Mouse (Mus musculus) small intestine, adult 2 months (tissue): Measurements from ENCODE around the gene Snapc3. TPM values are rescaled to one million over a fixed set of nuclear protein-coding genes. Genes with fewer than 3 reads are reported as not detected.

ENCODE experiments used
- H3K27ac ChIP-seq: fragments of 200-500 bp; 2 replicates; pipeline ENCODE4 v1.5.1; 2012; ENCODE audit warnings: low read depth, low read length, control low read depth, inconsistent platforms; ENCODE audit not compliant: insufficient read depth
- H3K27me3 ChIP-seq: fragments of 200-500 bp; 2 replicates; pipeline ENCODE4 v1.6.1; 2012; ENCODE audit warnings: mild to moderate bottlenecking, moderate library complexity, low read length, inconsistent platforms; ENCODE audit not compliant: control insufficient read depth, insufficient read depth
- H3K36me3 ChIP-seq: fragments of 200-500 bp; 2 replicates; pipeline ENCODE4 v1.6.1; 2012; ENCODE audit warnings: mild to moderate bottlenecking, low read length, control low read depth, inconsistent platforms; ENCODE audit not compliant: control insufficient read depth, insufficient read depth
- H3K4me1 ChIP-seq: fragments of 200-500 bp; 2 replicates; pipeline ENCODE4 v1.6.1; 2012; ENCODE audit warnings: low read length, inconsistent platforms, mixed read lengths; ENCODE audit not compliant: control insufficient read depth, insufficient read depth, insufficient read length
- H3K4me3 ChIP-seq: fragments of 200-500 bp; 2 replicates; pipeline ENCODE4 v1.5.1; 2012; ENCODE audit warnings: low read depth, mild to moderate bottlenecking, control low read depth, inconsistent platforms, low read length, moderate library complexity
- CTCF ChIP-seq: fragments of 200-500 bp; IDR thresholded peaks from 2 replicates; pipeline ENCODE4 v1.5.1; 2012; ENCODE audit warnings: low read depth, mild to moderate bottlenecking, control low read depth, inconsistent platforms, low read length, moderate library complexity, mixed read lengths; ENCODE audit not compliant: insufficient replicate concordance, insufficient read length; ENCODE audit errors: extremely low read depth
- POLR2A ChIP-seq: fragments of 200-500 bp; IDR thresholded peaks from 2 replicates; pipeline ENCODE4 v1.6.1; 2012; ENCODE audit warnings: low read depth, mild to moderate bottlenecking, control low read depth, inconsistent platforms, low read length, moderate library complexity
- WGBS: fragments of 180-500 bp; shearing (Covaris S2); methylation state at CpG from one replicate; pipeline ENCODE4 v1.1.7; 2018; 5-methylcytosine and 5-hydroxymethylcytosine counted together
- polyA plus RNA-seq: library from polyadenylated mRNA; depleted of rRNA; stranded (reverse); fragments of >200 nt; gene quantifications from 2 replicates; pipeline ENCODE4 v1.2.3, GENCODE M21; 2012

Gene Snapc3
- polyA plus RNA-seq, 1 experiment = 11.3 TPM

- Histone ChIP-seq H3K27ac (no peak overlapping the region), H3K36me3 (no peaks in the 10 kb centered on the region), H3K27me3 (no peaks in the 10 kb centered on the region), H3K4me1 (no peaks in the 10 kb centered on the region), H3K4me3 (no peak overlapping the region)
- WGBS = 86% methylated on average over 2 of the region's 2 CpGs
- no peak for TF ChIP-seq POLR2A
- no peak for TF ChIP-seq CTCF
Measured at GRCm38 (mm10) chr4:83398527-83398926, 19.0 kb upstream of the Snapc3 start.

GRCm38 (mm10) chr4:83400691-83401595 is 16.6 kb upstream of the Snapc3 start:
- H3K27ac ChIP-seq = no peak overlapping the region
- no peak overlapping the region for H3K4me3 ChIP-seq
- H3K4me1 ChIP-seq = no peaks in the 10 kb centered on the region
- WGBS = 85% methylated on average over 7 of the region's 7 CpGs
- H3K27me3 ChIP-seq = no peaks in the 10 kb centered on the region
- no peaks in the 10 kb centered on the region for H3K36me3 ChIP-seq
- TF ChIP-seq POLR2A = no peak
- TF ChIP-seq CTCF = no peak

DNA sequence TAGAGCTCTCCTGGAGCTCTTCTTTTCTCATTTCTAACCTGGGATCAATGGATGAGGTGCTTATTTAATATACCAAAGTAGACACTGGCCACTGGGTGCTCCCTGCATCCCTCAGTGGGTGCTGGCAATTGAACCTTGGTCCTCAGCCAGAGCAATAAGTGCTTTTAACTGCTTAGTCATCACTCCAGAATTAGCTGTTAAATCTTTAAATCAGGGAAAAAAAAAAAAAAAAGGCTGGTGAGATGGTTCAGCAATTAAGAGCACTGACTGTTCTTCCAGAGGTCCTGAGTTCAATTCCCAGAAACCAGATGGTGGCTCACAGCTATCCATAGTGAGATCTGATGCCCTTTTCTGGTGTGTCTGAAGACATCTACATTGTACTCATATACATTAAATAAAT is 15.8 kb upstream of the Snapc3 start:
- no peaks in the 10 kb centered on the region for H3K4me1 ChIP-seq
- H3K36me3 ChIP-seq = no peaks in the 10 kb centered on the region
- H3K27ac ChIP-seq = no peak overlapping the region
- no peaks in the 10 kb centered on the region for H3K27me3 ChIP-seq
- H3K4me3 ChIP-seq = no peak overlapping the region
- TF ChIP-seq POLR2A = no peak
- no peak for TF ChIP-seq CTCF

DNA sequence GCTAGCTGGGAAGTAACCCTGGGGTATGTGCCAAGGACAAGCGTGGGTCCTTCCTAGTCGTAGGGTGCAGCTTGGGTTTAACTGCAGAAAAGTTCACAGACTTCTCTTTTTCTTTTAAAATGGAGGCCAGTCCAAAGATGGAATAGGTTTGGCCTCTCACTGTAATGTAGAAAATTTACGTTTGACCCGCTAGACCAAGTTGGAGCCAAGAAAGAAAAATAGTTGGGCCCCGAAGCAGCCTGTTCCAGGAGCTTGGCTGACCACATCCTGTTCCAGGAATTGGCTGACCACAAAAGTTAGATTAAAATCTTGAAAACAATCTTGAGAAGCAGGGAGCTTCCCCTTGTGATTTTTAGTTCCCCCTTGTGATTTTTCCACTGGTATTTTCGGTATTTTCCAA is 9.8 kb upstream of the Snapc3 start:
- 87% methylated on average over 6 of the region's 6 CpGs for WGBS
- TF ChIP-seq POLR2A = no peak
- TF ChIP-seq CTCF = no peak
- Histone ChIP-seq H3K4me1 (no peaks in the 10 kb centered on the region), H3K27ac (no peak overlapping the region), H3K27me3 (no peaks in the 10 kb centered on the region), H3K36me3 (no peaks in the 10 kb centered on the region), H3K4me3 (no peak overlapping the region)

DNA sequence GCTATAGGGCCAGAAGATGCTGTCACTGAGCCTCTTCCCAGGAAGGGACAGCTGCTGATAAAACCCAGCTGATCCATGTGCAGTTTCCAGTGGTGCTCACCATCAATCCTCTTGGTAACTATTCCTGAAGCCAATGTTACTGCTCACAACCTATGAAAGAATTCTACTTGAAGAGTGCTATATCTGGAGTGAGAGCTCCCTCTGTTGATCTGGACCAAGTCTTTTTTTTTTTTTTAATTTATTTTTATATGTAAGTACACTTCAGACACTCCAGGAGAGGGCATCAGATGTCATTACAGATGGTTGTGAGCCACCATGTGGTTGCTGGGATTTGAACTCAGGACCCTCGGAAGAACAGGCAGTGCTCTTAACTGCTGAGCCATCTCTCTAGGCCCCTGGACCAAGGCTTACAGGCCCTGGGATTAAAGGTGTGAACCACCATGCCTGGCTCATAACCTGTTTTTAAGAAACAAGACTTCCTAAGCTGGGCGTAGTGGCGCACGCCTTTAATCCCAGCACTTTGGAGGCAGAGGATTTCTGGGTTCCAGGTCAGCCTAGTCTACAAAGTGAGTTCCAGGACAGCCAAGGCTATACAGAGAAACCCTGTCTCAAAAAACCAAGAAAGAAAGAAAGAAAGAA is 7.5 kb upstream of the Snapc3 start:
- H3K4me3 ChIP-seq = no peak overlapping the region
- H3K4me1 ChIP-seq = no peaks in the 10 kb centered on the region
- 95% methylated on average over 4 of the region's 4 CpGs for WGBS
- H3K27me3 ChIP-seq = no peaks in the 10 kb centered on the region
- no peak overlapping the region for H3K27ac ChIP-seq
- TF ChIP-seq CTCF (0 out of 2 replicates have a peak, but pooled peaks have one; percentile 3), POLR2A (no peak)
- no peaks in the 10 kb centered on the region for H3K36me3 ChIP-seq

- H3K36me3 ChIP-seq = no peaks in the 10 kb centered on the region
- TF ChIP-seq POLR2A = no peak
- no peak for TF ChIP-seq CTCF
- H3K27me3 ChIP-seq = no peaks in the 10 kb centered on the region
- H3K4me3 ChIP-seq = no peak overlapping the region
- H3K4me1 ChIP-seq = no peaks in the 10 kb centered on the region
- 65% methylated on average over 3 of the region's 3 CpGs for WGBS
- no peak overlapping the region for H3K27ac ChIP-seq
Measured at GRCm38 (mm10) chr4:83412060-83412459, 5.5 kb upstream of the Snapc3 start.

GRCm38 (mm10) chr4:83414241-83414824 is 3.2 kb upstream of the Snapc3 start:
- no peaks in the 10 kb centered on the region for H3K27me3 ChIP-seq
- 92% methylated on average over 5 of the region's 5 CpGs for WGBS
- no peaks in the 10 kb centered on the region for H3K36me3 ChIP-seq
- TF ChIP-seq CTCF = no peak
- no peak for TF ChIP-seq POLR2A
- H3K4me3 ChIP-seq = no peak overlapping the region
- peaks cover 3% of the 10 kb centered on the region; the same call in 1 of the 2 replicates for H3K4me1 ChIP-seq
- H3K27ac ChIP-seq = no peak overlapping the region
